Mouse (Mus musculus) activated CD4-positive, CD25-positive, alpha-beta regulatory T cell, adult 4 months (primary cell): Measurements from ENCODE around the gene Mrpl28. TPM values are rescaled to one million over a fixed set of nuclear protein-coding genes. Genes with fewer than 3 reads are reported as not detected.
"Not testable (repeated sequence)": the region's sequence is repeated elsewhere in the genome, so short reads cannot be mapped to it uniquely, and the experiment has no call there.

Experiments
- ATAC-seq: one replicate; pipeline ENCODE4 v1.8.0; 2017
- polyA plus RNA-seq, 2 experiments: library from polyadenylated mRNA; unstranded; fragments of 100-300 nt; shearing (Covaris generic); gene quantifications; one replicate each; pipeline ENCODE4 v1.2.1; 2017

Gene Mrpl28
- polyA plus RNA-seq, 2 experiments from 2014 or later = 111 to 135 TPM

DNA sequence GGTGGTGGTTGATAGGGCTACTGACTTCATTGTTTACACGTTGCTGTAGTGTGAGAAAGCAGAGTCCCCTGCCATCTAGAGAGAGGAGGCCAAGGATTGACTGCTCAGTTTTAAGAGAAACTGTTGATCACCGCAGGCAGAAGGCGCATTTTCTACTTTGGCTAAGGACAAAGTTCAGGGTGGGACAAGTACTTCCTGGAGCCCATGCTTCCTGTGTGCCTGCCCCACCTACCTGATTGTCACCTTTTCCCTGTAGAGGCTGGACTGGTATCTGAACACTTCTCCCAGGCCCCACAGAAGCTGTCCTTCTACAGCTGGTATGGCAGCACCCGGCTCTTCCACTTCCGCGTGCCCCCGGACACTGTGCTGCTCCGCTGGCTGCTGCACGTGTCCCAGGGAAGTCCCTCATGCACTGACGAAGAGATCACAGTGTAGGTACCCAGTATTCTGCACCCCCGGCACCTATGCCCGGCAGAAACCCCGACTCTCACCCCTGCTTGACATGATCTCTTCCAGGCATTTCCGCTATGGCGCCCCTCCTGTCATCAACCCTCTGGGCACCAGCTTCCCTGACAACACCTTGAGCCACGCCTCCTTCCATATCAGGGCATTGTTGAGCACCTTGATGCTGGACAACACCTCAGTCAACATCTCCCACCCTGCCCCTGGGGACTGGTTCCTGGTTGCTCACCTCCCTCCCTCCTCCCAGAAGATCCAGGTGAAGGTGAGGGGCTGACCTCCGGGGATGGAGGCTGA lies 6.6 kb upstream of the Mrpl28 start:
- no peak for ATAC-seq

- peak; percentile 59 for ATAC-seq
These were observed 3.3 kb upstream of the Mrpl28 start for GRCm38 (mm10) chr17:26119766-26120710.

DNA sequence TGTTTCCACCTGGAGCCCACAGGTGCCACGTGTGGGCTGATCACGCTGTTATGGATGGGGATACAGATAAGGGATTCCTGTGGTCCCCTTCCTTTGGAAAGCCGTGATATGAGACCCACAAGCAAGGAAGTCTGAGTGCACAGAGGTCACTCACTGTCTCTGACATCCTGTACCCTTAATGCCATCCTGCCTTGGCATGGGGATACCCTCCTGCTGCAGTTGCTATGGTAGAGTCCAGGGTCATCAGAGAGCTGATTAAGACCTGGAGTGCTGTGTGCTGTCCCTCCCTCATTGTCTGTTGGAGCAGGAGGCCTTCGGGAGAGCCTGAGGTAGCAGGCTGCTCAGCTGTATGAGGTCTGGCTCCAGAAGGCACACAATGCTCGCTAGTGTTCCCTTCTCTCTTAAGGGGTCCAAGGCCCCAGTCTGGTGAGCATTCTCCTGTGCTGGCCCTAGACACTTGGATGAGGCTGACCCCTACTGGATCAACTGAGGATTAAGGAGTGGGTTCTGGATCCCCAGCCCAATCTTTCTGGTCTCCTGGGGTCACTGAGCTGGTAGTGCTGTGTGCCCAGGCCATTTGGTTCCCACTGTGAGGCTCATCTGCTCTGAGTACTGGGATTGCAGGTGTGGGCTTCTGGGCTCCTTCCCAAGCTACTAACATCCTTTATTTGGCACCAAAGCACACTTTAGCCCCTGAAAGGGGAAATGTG lies 714 bp upstream of the Mrpl28 start:
- ATAC-seq = no peak

DNA sequence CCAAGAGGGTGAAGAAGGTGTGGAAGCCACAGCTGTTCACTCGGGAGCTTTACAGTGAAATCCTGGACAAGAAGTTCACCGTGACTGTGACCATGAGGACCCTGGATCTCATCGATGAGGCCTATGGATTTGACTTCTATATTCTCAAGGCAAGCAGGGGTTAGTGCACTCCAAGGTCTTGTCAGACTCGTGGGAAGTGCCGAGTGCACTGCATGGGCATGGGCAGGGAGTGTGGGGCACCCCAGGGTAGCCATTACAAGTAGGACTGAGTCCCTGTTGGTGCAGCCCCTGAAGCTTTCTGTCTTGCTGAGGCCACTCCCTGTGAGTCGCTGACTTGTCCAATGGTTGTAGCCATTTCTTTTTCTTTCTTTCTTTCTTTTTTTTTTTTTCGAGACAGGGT lies 1.3 kb downstream of the Mrpl28 start:
- ATAC-seq = no peak

DNA sequence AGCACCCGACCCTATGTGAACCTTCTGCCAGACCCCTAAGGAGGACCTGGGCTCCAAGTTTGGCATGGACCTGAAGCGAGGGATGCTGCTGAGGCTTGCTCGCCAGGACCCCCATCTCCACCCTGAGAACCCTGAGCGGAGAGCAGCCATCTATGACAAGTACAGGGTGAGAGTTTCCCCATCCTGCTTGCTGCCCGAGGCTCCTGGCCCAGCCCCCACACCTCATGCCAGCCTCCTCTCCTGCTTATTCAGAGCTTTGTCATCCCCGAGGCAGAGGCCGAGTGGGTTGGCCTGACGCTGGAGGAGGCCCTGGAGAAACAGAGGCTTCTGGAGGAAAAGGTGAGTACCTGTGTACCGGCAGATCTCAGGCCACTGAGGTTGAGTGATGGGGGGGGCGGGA lies 1.9 kb downstream of the Mrpl28 start:
- ATAC-seq = no peak

DNA sequence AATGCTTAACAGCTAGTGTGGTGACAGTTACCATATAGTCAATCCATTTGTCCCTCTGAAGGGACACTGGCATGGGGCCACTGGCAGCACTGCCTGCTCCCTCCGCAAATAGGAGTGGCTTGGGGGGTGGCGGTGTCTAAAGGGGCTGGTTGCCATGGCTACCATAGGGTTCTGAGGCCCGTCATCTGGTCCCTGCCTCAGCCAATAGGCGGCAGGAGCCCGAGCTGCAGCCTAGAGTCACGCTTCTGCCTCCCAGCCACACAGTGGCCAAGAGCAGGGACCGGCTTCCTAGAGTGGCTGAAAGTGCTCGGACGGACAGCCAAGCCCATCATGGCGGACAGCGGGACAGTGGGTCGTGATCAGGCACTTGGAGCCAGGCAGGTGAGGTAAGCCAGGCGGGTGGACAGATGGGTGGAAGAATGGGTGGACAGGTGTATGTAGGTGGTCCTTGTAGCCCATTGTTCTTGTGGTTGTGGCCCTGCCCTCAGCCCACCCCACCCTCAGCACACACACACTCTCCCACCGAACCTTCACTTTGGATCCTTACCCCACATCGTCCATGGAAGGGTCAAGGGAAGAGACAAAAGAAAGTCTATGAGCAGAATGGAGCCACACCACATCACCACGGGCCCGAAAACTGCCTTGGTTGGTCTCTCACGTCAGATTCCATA lies 7.9 kb downstream of the Mrpl28 start:
- ATAC-seq = no peak

- ATAC-seq = no peak
These were observed 8.9 kb downstream of the Mrpl28 start for GRCm38 (mm10) chr17:26131856-26132853.

- no peak for ATAC-seq
These were observed 13.9 kb downstream of the Mrpl28 start for GRCm38 (mm10) chr17:26137106-26137750.

DNA sequence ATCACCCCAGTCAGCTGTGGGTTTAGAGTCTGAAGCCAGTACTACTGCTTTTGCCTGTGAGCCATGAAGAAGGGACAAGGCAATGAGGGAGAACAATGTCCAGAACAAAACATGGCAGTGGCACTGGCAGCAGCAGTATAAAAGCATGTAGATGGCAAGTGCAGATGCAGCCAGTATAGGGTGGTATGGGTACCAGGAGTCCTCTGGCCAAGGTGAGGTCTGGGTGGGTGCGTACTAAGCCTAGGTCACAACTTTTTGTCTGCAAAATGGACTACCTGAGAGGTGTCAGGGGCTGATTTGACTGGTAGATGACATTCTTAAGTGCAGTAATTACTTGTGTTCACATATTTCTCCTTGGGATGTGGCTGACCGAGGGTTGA lies 14.4 kb downstream of the Mrpl28 start:
- ATAC-seq = no peak

DNA sequence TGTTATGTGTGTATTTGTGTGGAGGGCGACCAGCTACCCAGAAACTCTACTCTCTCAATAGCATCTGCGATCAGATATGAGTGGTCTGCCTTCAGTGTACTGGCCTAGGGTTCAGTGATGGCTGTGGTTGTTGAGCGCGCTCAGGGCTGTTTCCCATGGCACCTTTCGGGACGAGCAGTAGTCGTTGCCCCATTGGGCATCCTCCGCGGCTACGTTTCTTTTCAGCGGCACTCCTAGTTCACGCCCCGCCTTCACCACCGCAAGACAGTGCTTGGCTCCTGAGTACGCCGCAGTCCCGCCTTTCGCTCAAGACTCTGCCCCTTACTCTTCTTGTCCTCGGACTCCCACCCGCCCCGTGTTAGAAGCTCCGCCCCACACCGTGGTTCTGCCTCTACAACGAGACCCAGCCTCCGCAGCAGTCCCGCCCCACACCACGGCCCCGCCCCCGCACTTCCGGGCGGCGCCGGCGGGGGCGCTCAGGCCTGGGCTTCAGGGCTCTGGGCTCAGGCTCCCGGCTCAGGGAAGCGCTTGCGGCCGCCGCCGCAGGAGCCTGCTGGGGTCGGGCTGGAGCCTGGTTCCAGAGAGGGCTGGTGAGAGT lies 15.0 kb downstream of the Mrpl28 start, which contains the start of gene Axin1:
Axin1 (plus strand) TSS at position 450 of the 598 bp plus-strand sequence.
- ATAC-seq = peak; percentile 96

DNA sequence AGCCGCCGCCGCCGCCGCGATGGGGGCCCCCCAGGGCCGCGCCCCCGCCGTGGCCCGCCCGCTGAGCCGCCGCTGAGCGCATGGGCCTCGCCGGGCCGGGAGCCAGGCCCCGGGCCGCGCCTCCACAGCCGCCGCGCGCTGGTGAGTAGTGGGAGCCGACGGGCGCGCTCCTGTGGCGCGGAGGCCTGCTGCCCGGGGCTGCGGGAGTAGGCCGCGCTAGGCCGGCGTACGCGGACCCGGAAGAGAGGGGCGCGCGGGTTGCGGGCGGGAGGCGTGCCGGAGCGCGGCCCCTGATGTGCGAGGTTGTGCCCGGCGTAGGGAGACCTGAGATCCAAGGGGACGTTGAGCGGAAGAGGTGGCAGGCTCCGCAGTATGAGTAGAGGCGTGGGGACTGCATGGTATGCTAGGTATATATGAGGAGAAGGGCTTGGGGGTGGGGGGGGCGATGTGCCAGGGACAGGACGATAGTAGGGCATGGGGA lies 15.6 kb downstream of the Mrpl28 start:
- peak; percentile 10 for ATAC-seq

DNA sequence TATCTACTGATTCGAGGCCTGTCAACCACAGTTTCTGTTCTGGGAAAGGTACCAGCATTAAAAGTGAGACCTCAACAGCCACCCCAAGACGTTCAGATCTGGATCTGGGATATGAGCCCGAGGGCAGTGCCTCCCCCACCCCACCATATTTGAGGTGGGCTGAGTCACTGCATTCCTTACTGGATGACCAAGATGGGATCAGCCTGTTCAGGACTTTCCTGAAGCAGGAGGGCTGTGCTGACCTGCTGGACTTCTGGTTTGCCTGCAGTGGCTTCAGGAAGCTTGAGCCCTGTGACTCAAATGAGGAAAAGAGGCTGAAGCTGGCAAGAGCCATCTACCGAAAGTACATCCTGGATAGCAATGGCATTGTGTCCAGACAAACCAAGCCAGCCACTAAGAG lies 19.5 kb downstream of the Mrpl28 start:
- no peak for ATAC-seq

DNA sequence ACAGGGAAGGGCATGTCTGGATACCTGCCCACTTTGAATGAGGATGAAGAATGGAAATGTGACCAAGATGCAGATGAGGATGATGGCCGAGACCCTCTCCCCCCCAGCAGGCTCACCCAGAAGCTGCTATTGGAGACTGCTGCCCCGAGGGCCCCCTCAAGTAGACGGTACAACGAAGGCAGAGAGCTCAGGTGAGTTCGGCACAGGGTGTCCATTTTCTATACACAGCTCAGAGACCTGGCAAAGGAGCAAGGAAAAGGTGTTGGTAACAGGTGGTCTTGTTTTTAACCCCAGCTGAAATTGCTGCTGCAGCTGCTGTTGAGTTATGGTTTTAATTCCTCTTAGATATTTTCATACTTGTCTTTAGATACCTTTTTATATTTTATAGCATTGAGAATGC lies 20.1 kb downstream of the Mrpl28 start:
- no peak for ATAC-seq

DNA sequence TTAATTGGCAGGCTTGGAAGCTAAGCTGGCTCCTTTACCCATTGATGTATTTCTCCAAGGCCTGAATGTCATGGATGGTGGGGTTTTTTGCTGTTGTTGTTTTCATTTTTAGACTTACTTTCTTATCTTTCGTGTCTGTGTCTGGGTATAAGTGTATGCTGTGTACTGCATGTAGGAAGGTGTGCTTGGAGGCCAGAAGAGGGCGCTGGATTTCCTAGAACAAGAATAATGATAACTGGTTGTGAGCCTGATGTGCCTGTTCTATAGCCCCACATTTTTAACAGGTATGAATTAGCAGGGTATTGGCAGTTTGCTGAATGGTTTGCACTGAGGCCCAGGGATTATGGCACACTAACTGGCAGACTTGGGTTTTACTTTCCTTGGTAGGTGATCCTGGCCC lies 25.8 kb downstream of the Mrpl28 start:
- no peak for ATAC-seq

GRCm38 (mm10) chr17:26151886-26152630 lies 28.8 kb downstream of the Mrpl28 start:
- ATAC-seq = no peak

GRCm38 (mm10) chr17:26162736-26163135 lies 39.4 kb downstream of the Mrpl28 start:
- no peak for ATAC-seq

DNA sequence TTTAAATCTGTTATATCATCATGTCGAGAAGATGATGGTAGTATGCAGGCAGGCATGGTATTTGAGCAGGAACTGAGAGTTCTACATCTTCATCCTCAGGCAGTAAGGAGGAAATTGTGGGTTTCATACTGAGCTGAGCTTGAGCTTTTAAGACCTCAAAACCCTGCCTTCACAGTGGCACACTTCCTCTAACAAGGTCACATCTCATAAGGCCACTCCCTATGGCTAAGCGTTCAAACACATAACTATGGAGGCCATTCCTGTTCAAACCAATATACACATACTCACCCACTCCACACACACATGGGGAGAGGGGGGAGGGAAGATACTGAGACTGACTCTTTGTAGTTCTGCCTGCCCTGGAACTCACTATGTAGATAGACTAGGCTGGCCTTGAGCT lies 44.7 kb downstream of the Mrpl28 start:
- ATAC-seq = peak; percentile 96

GRCm38 (mm10) chr17:26175248-26175647 lies 51.9 kb downstream of the Mrpl28 start:
- ATAC-seq = not testable (repeated sequence)
